Mouse (Mus musculus): ENCODE data around the gene Grin3b. TPM values are rescaled to one million over a fixed set of nuclear protein-coding genes. Genes with fewer than 3 reads are reported as not detected.

Gene Grin3b
- polyA plus RNA-seq, 1 experiment from 2014 or later: 0.29 TPM

GRCm38 (mm10) chr10:80015583-80015982 is 45.1 kb downstream of the Grin3b start:
- Histone ChIP-seq H3K27ac (replicated peaks) (no peak overlapping the region), H3K9ac (no peak overlapping the region), H3K4me3 (no peak overlapping the region), H3K4me2 (no peak overlapping the region), H3K4me1 (replicated peaks) (no peaks in the 10 kb centered on the region), H3K27me3 (peaks cover 67% of the 10 kb centered on the region), H3K9me3 (peaks cover 8% of the 10 kb centered on the region), H3K36me3 (peaks cover 21% of the 10 kb centered on the region)
- WGBS: 82% methylated on average over 10 of the region's 10 CpGs
- ATAC-seq (ENCODE audit: low FRiP score, low read depth): no peak

DNA sequence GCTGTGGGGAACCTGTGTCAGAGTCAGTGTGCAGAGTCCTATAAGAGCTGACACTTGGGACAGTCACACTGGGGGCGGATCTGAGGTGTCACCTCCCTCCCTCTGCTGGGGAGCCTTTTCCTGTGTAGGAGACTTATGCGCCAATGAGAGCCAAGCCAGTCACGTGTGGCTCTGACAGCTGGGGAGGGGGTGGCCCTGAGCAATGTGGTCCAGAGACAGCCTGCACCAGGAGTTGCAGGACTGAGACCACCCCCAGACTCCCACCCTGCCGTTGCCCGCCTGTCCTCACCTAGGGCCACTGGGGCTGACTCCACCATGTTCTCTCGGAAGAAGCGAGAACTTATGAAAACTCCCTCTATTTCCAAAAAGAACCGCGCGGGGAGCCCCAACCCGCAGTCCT is 46.0 kb downstream of the Grin3b start, which contains the start of gene Arhgap45:
Gene Arhgap45, plus strand, starts transcription at position 143 of the 400 bp plus-strand sequence.
- Histone ChIP-seq H3K9me3 (no peaks in the 10 kb centered on the region), H3K4me1 (replicated peaks) (no peaks in the 10 kb centered on the region), H3K27ac (replicated peaks) (no peak within 1 kb of the TSS), H3K27me3 (peaks cover 65% of the 10 kb centered on the region), H3K9ac (no peak within 1 kb of the TSS), H3K36me3 (peaks cover 12% of the 10 kb centered on the region), H3K4me2 (no peak within 1 kb of the TSS), H3K4me3 (no peak within 1 kb of the TSS)
- WGBS: 72% methylated on average over 11 of the region's 11 CpGs
- ATAC-seq (ENCODE audit: low FRiP score, low read depth): no peak

DNA sequence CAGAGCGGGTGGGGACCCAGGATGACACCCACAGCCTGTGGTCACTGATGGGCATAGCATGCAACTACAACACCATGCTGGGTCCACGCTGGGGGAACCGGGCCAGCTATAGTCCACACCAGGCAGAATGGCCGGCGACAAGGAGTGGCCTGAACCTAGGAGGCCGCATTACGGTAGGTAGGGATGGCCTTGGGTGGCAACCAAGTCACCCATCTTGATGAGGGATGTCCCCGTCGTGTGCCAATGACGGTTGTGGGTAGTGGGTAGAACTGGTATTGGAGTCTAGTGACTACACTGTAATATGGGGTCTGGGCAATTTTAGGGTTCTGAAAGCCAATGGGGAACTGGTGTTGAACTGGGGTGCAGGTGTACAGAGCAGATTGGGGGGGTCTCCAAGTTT is 46.4 kb downstream of the Grin3b start:
- 91% methylated on average over 10 of the region's 10 CpGs for WGBS
- ATAC-seq (ENCODE audit: low FRiP score, low read depth): no peak
- H3K27me3 ChIP-seq: peaks cover 61% of the 10 kb centered on the region
- H3K4me2 ChIP-seq: no peak overlapping the region
- peaks cover 7% of the 10 kb centered on the region for H3K36me3 ChIP-seq
- H3K4me1 ChIP-seq (replicated peaks): no peaks in the 10 kb centered on the region
- no peak overlapping the region for H3K4me3 ChIP-seq
- H3K9me3 ChIP-seq: no peaks in the 10 kb centered on the region
- no peak overlapping the region for H3K9ac ChIP-seq
- H3K27ac ChIP-seq (replicated peaks): no peak overlapping the region

DNA sequence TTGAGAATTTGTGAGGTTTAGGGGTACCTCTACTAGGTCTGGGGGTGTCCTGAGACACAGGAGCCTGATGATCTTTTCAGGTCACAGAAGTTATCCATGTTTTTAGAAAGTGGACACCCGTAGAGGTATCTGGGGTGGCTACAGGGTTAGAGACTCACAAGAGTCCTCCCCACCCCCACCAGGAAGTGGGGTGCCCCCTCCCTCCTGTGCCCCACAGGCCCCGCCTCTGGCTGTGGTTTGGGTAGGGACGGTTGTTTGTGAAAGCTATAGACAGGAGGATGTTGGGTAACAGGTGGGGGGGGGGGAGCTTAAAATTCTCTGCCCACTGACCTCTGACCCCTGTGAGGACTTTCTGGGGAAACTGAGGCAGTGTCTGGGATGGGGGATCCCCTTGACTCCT is 46.8 kb downstream of the Grin3b start:
- H3K27me3 ChIP-seq: peaks cover 57% of the 10 kb centered on the region

DNA sequence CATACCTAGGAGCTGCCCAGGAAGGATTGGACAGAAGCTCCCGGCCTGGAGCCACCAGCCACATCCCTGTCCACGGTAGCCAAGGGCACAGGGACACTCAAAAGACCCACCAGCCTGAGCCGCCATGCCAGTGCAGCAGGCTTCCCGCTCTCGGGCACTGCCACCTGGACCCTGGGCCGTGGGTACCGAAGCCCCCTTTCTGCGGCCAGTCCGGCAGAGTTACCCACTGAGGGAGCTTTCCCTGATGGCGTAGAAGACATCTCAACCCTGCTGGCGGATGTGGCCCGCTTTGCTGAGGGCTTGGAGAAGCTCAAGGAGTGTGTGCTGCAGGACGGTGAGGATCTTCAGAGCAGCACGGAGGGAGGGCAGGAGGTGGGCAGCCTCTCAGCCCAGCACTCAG is 47.3 kb downstream of the Grin3b start:
- H3K4me2 ChIP-seq: no peak overlapping the region
- 79% methylated on average over 14 of the region's 14 CpGs for WGBS
- H3K27me3 ChIP-seq: peaks cover 53% of the 10 kb centered on the region
- no peak for ATAC-seq (ENCODE audit: low FRiP score, low read depth)
- no peaks in the 10 kb centered on the region for H3K4me1 ChIP-seq (replicated peaks)
- H3K9me3 ChIP-seq: no peaks in the 10 kb centered on the region
- H3K27ac ChIP-seq (replicated peaks): no peak overlapping the region
- H3K4me3 ChIP-seq: no peak overlapping the region
- no peak overlapping the region for H3K9ac ChIP-seq
- no peaks in the 10 kb centered on the region for H3K36me3 ChIP-seq

More for the DNA sequence above, 46.8 kb downstream of the Grin3b start:
- H3K4me1 ChIP-seq (replicated peaks): no peaks in the 10 kb centered on the region
- no peak overlapping the region for H3K27ac ChIP-seq (replicated peaks)
- peaks cover 3% of the 10 kb centered on the region for H3K36me3 ChIP-seq
- WGBS: 60% methylated on average over 3 of the region's 3 CpGs
- no peak overlapping the region for H3K4me3 ChIP-seq
- H3K9me3 ChIP-seq: no peaks in the 10 kb centered on the region
- H3K4me2 ChIP-seq: no peak overlapping the region
- no peak for ATAC-seq (ENCODE audit: low FRiP score, low read depth)
- H3K9ac ChIP-seq: no peak overlapping the region

- no peaks in the 10 kb centered on the region for H3K4me1 ChIP-seq (replicated peaks)
- no peaks in the 10 kb centered on the region for H3K36me3 ChIP-seq
- no peak overlapping the region for H3K9ac ChIP-seq
- H3K4me2 ChIP-seq: no peak overlapping the region; the same call in 1 of the 2 replicates
- H3K27me3 ChIP-seq: peaks cover 42% of the 10 kb centered on the region
- no peak for ATAC-seq (ENCODE audit: low FRiP score, low read depth)
- no peaks in the 10 kb centered on the region for H3K9me3 ChIP-seq
- 9% methylated on average over 15 of the region's 15 CpGs for WGBS
- H3K4me3 ChIP-seq: no peak overlapping the region
- no peak overlapping the region for H3K27ac ChIP-seq (replicated peaks)
These were observed 48.3 kb downstream of the Grin3b start for GRCm38 (mm10) chr10:80018739-80019297.

GRCm38 (mm10) chr10:80019471-80020131 is 49.1 kb downstream of the Grin3b start:
- H3K4me1 ChIP-seq (replicated peaks): no peaks in the 10 kb centered on the region
- ATAC-seq (ENCODE audit: low FRiP score, low read depth): peak; percentile 28; the same call in 1 of the 2 replicates
- H3K4me3 ChIP-seq: no peak overlapping the region
- peaks cover 35% of the 10 kb centered on the region for H3K27me3 ChIP-seq
- no peak overlapping the region for H3K27ac ChIP-seq (replicated peaks)
- no peak overlapping the region for H3K4me2 ChIP-seq
- H3K36me3 ChIP-seq: no peaks in the 10 kb centered on the region
- WGBS: 6% methylated on average over 20 of the region's 20 CpGs
- no peaks in the 10 kb centered on the region for H3K9me3 ChIP-seq
- H3K9ac ChIP-seq: no peak overlapping the region

GRCm38 (mm10) chr10:80020191-80020590 is 49.7 kb downstream of the Grin3b start:
- no peak overlapping the region for H3K9ac ChIP-seq
- H3K4me1 ChIP-seq (replicated peaks): no peaks in the 10 kb centered on the region
- H3K4me3 ChIP-seq: no peak overlapping the region
- peaks cover 29% of the 10 kb centered on the region for H3K27me3 ChIP-seq
- H3K27ac ChIP-seq (replicated peaks): no peak overlapping the region
- 31% methylated on average over 11 of the region's 11 CpGs for WGBS
- ATAC-seq (ENCODE audit: low FRiP score, low read depth): no peak
- H3K9me3 ChIP-seq: no peaks in the 10 kb centered on the region
- H3K36me3 ChIP-seq: no peaks in the 10 kb centered on the region
- H3K4me2 ChIP-seq: no peak overlapping the region

- ATAC-seq (ENCODE audit: low FRiP score, low read depth): no peak
- Histone ChIP-seq H3K36me3 (no peaks in the 10 kb centered on the region), H3K9me3 (no peaks in the 10 kb centered on the region), H3K9ac (no peak overlapping the region), H3K4me1 (replicated peaks) (no peaks in the 10 kb centered on the region), H3K4me3 (no peak overlapping the region), H3K27ac (replicated peaks) (no peak overlapping the region), H3K4me2 (no peak overlapping the region), H3K27me3 (peaks cover 23% of the 10 kb centered on the region)
- 83% methylated on average over 18 of the region's 18 CpGs for WGBS
These were observed 50.2 kb downstream of the Grin3b start for GRCm38 (mm10) chr10:80020603-80021319.

DNA sequence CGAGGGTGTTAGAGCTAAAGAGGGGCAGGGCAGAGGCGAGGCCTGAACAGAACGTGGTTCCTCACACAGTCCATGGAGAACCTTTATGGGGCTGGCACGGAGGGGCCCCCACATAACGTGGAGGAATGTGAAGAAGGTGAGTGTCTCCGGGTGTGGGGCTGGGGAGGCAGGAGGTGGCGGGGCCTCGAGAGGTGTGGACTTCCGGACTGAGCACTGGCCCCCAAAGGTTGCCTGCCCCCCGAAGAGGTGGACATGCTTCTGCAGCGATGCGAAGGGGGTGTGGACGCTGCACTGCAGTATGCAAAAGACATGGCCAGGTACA is 50.8 kb downstream of the Grin3b start:
- WGBS: 93% methylated on average over 13 of the region's 13 CpGs
- H3K4me3 ChIP-seq: no peak overlapping the region
- no peak overlapping the region for H3K9ac ChIP-seq
- no peak overlapping the region for H3K4me2 ChIP-seq
- no peak overlapping the region for H3K27ac ChIP-seq (replicated peaks)
- H3K9me3 ChIP-seq: no peaks in the 10 kb centered on the region
- no peaks in the 10 kb centered on the region for H3K36me3 ChIP-seq
- H3K4me1 ChIP-seq (replicated peaks): no peaks in the 10 kb centered on the region
- H3K27me3 ChIP-seq: peaks cover 20% of the 10 kb centered on the region
- ATAC-seq (ENCODE audit: low FRiP score, low read depth): no peak

- Histone ChIP-seq H3K9me3 (no peaks in the 10 kb centered on the region), H3K4me1 (replicated peaks) (no peaks in the 10 kb centered on the region), H3K4me3 (no peak overlapping the region), H3K4me2 (no peak overlapping the region), H3K36me3 (no peaks in the 10 kb centered on the region), H3K27ac (replicated peaks) (no peak overlapping the region), H3K27me3 (peaks cover 20% of the 10 kb centered on the region), H3K9ac (no peak overlapping the region)
- 94% methylated on average over 12 of the region's 12 CpGs for WGBS
- no peak for ATAC-seq (ENCODE audit: low FRiP score, low read depth)
These were observed 51.6 kb downstream of the Grin3b start for GRCm38 (mm10) chr10:80022164-80022563.

GRCm38 (mm10) chr10:80022806-80023205 is 52.3 kb downstream of the Grin3b start:
- Histone ChIP-seq H3K9me3 (no peaks in the 10 kb centered on the region), H3K4me3 (no peak overlapping the region), H3K4me1 (replicated peaks) (no peaks in the 10 kb centered on the region), H3K27ac (replicated peaks) (no peak overlapping the region), H3K4me2 (no peak overlapping the region), H3K9ac (no peak overlapping the region), H3K36me3 (no peaks in the 10 kb centered on the region), H3K27me3 (peaks cover 18% of the 10 kb centered on the region)
- 95% methylated on average over 8 of the region's 8 CpGs for WGBS
- no peak for ATAC-seq (ENCODE audit: low FRiP score, low read depth)

Measured in hindbrain, embryonic 15.5 days (tissue).